Mouse (Mus musculus) urinary bladder, postnatal 10 days (tissue): ENCODE data around the gene Ube2h.

ENCODE experiments used
- DNase-seq: peaks from one replicate; pipeline ENCODE4 v3.0.0; 2022; ENCODE audit warnings: low spot score

Gene Ube2h

GRCm38 (mm10) chr6:30195656-30196055 is 108.7 kb downstream of the Ube2h start:
- DNase-seq = no peak

GRCm38 (mm10) chr6:30183624-30184023 is 120.7 kb downstream of the Ube2h start:
- DNase-seq = no peak

GRCm38 (mm10) chr6:30182038-30182437 is 122.3 kb downstream of the Ube2h start:
- no peak for DNase-seq

- DNase-seq = no peak
These were observed 124.0 kb downstream of the Ube2h start for GRCm38 (mm10) chr6:30180321-30180720.

- no peak for DNase-seq
These were observed 125.3 kb downstream of the Ube2h start for GRCm38 (mm10) chr6:30179046-30179445.

GRCm38 (mm10) chr6:30178023-30178639 is 126.2 kb downstream of the Ube2h start:
- DNase-seq = no peak

GRCm38 (mm10) chr6:30177305-30177704 is 127.0 kb downstream of the Ube2h start:
- no peak for DNase-seq

GRCm38 (mm10) chr6:30176496-30176895 is 127.8 kb downstream of the Ube2h start:
- no peak for DNase-seq

- no peak for DNase-seq
These were observed 128.4 kb downstream of the Ube2h start for GRCm38 (mm10) chr6:30175918-30176421.

- DNase-seq = no peak
These were observed 129.0 kb downstream of the Ube2h start for GRCm38 (mm10) chr6:30175225-30175917.

GRCm38 (mm10) chr6:30174461-30175224 is 129.7 kb downstream of the Ube2h start:
- DNase-seq = no peak

GRCm38 (mm10) chr6:30173551-30174460 is 130.5 kb downstream of the Ube2h start:
- DNase-seq = no peak

GRCm38 (mm10) chr6:30172820-30173550 is 131.4 kb downstream of the Ube2h start:
- no peak for DNase-seq

- no peak for DNase-seq
These were observed 131.9 kb downstream of the Ube2h start for GRCm38 (mm10) chr6:30172441-30172819.

- DNase-seq = no peak
These were observed 132.4 kb downstream of the Ube2h start for GRCm38 (mm10) chr6:30171967-30172366.

- no peak for DNase-seq
These were observed 133.1 kb downstream of the Ube2h start for GRCm38 (mm10) chr6:30171226-30171625.

GRCm38 (mm10) chr6:30169148-30169547 is 135.2 kb downstream of the Ube2h start:
- no peak for DNase-seq

- no peak for DNase-seq
These were observed 136.1 kb downstream of the Ube2h start for GRCm38 (mm10) chr6:30168275-30168674.

- no peak for DNase-seq
These were observed 137.1 kb downstream of the Ube2h start for GRCm38 (mm10) chr6:30167192-30167591.

- DNase-seq = no peak
These were observed 138.0 kb downstream of the Ube2h start for GRCm38 (mm10) chr6:30166349-30166748.

GRCm38 (mm10) chr6:30162091-30162490 is 142.2 kb downstream of the Ube2h start:
- DNase-seq = no peak
